Mouse (Mus musculus): ENCODE results near the gene Pfkm.

GRCm38 (mm10) chr15:98106506-98106905, 14.1 kb downstream of the Pfkm start:
- TF ChIP-seq CTCF (IDR thresholded peaks at IDR 0.05; ENCODE audit: insufficient read depth, low read length) (no peak), POLR2A (IDR thresholded peaks at IDR 0.05; ENCODE audit: borderline replicate concordance, extremely low read depth, low read depth, low read length) (no peak)

Measured in lung, adult 2 months (tissue).